Mouse (Mus musculus) induced T-regulatory cell, adult 2 months (primary cell): ENCODE measurements at regions not wholly inside any gene's neighbourhood (a gene's known extent, or its start where the extent isn't known, plus 50 kb on each side); places are given as distances from the start of the nearest gene placed in this dataset.
A peak's percentile ranks its signal among the peaks of the same experiment; 100 is the strongest.

Source experiments
- DNase-seq: peaks from one replicate; pipeline ENCODE4 v3.0.0-alpha.2; 2012; ENCODE audit warnings: low read depth

GRCm38 (mm10) chr9:84178705-84179104 lies 253.8 kb downstream of the Bckdhb start:
- no peak for DNase-seq

DNA sequence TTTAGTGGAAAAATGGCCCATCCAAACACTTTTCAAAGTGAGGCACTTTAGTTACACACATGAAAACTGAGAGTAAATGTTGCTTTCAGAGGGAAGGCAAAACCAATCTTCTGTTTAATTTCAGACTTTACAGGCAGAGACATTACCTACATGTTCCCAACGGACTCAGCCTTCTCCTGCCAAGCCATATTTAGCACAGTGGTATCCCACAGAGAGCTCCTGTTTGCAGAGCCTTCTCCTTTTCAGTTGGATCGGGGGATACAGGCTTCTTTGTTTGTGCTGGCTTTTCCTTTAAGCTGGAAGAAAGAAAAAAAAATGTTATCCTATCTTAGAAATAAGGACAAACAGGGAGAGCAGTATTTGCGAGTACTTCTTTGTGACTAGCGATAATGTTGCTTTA lies 254.3 kb downstream of the Bckdhb start:
- no peak for DNase-seq

DNA sequence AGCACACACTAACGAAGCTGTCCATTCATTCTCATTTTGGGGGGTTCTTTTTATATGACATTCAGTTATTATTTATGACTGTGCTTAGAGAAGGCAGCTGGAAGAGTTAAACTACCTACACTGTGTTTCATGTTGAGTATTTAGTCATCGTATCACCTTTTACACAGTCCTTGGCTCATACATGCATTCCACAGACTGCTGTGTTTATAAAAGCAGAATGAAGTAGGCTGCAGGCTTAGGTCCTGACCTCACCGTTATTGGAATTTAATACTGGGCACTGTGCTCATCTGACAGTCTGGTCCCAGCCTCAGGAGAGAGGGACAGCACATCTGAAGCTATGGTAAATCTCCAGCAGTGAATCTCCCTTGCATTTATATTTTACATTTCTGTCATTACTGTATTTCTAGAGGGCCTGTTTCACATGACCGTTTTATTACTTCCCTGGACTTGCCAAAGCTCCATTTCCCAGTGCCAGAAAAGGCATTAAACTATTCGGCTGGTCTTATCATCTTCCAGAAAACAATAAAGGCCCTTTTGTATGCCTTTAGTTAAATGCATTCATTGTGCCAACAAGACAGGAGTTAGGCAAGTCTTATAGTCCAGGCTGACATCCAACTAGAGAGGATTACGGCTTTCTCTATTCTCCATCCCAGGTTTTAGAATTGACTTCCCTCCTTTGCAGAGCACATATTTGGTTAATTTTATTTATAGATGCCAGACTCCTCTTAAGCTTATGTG lies 258.9 kb downstream of the Bckdhb start:
- DNase-seq: no peak

- no peak for DNase-seq
Observed at GRCm38 (mm10) chr9:84187531-84187930, 262.6 kb downstream of the Bckdhb start.

- no peak for DNase-seq
Observed at GRCm38 (mm10) chr9:84193405-84193804, 268.5 kb downstream of the Bckdhb start.

- DNase-seq: no peak
Observed at GRCm38 (mm10) chr9:84194716-84195115, 269.8 kb downstream of the Bckdhb start.

DNA sequence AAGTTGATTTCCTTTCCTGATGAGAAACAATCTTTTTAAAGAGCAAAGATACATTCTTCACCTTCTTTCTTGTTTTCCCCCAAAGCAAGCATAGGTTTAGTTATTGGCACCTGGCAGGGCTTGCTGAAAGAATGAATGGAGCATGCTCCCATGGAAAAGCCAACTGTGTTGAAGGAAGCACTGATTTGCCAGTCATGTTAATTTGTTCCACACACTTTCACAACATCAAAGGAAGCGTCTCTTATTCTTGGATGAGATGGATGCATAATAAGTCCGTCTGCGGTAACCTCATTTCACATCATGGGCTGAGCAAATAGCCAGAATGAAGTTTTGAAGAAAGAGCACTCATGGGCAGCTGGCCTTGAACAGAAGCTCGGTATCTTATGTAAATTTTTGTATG lies 270.4 kb downstream of the Bckdhb start:
- no peak for DNase-seq

DNA sequence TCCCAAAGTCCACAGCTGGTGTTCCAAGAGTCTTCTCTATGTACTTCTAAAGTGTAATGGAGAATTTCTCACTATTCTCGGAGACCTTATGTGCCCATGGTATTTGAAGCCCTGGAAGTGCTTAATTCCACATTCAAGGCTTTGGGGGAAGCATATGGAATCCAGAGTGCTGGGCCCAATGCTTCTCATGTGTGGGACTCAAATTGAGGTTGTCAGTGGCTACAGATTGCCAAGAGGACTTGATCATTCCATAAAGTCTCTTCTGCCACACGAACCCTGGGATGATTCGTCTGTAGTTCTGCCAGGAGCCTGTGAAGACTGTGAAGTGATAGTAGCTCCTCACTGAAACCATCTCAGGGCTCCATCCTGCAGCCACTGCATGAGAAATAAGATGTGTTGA lies 275.3 kb downstream of the Bckdhb start:
- no peak for DNase-seq

DNA sequence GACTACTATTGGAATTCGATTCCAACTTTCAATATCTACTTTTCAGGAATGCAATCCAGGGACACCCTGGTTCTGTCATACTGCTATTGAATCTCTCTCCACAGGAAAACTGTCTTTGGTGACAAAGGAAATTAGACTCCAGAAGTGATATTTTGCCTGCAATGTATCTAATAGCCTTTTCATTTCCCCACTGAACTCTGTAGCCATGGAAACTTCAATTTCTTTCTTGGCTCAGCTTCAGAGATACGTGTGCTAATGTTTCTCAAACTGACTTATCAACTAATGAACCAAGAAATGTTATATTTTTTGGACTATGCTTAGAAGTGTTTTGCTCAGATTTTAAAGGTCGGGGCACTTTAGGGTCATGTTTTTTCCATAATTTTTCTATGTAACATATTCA lies 279.1 kb downstream of the Bckdhb start:
- DNase-seq: no peak

- DNase-seq: no peak
Observed at GRCm38 (mm10) chr9:84240491-84240975, 315.6 kb downstream of the Bckdhb start.

DNA sequence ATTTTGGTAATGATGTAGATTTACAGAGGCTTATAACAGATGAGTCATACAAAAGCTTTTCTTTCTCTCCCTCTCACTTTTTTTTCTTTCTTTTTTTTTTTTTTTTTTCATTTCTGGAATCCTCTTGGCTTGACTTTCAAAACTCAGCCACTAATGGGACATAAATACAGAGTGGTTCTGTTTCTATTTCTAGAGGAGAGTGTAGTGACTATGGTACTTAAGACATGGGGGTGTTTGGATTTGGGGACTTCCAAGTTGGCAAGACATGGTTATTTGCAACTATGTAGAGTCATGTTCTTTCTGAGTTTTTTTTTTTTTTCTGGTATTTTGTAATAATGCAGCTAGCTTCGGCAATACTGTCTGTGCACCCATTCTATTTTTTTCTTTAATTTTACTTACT lies 324.8 kb downstream of the Bckdhb start:
- no peak for DNase-seq

DNA sequence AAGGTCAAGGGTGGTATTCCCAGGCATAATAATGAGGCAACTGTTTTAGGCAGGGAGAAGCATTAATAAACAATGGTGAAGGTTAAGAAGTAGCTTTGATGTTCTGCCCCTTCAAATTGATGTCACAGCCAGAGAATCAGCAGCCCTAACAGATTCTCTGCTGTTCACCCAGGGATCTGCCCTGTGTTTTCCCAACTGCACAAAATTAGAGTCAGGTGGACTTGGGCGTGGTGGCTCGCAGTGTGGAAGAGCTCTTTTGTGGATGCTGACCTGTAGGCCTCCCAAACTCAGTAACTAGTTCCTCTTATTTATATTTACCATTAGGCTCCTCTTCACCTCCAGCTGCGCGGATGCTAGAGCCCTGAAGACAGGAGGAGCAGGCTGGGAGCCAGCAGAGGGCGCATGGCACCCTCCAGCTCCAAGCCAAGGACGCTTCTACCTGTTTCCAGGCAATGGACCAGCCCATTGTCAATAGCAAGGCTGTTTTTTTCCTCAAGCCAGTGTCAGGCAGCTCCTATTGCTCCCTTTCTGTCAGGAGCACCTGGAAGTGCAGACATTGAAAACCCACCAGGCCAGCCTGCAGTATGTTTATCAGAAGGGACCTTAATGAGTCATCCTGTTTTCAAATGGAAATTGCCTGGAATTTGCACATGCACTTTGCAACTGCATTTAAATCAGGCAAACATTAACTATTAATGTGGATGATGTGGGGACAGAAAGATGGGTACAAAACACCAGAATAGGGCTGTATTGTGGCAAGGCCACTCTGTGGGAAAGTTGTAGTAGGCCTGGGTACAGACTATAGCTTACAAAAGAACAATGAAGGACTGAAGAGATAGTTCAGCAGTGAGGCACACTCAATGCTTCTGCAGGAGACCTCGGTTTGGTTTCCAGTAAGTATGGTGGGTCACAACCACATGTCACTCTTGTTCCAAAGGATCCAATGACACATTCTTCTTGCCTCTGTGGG lies 328.4 kb downstream of the Bckdhb start:
- DNase-seq: peak; percentile 28

DNA sequence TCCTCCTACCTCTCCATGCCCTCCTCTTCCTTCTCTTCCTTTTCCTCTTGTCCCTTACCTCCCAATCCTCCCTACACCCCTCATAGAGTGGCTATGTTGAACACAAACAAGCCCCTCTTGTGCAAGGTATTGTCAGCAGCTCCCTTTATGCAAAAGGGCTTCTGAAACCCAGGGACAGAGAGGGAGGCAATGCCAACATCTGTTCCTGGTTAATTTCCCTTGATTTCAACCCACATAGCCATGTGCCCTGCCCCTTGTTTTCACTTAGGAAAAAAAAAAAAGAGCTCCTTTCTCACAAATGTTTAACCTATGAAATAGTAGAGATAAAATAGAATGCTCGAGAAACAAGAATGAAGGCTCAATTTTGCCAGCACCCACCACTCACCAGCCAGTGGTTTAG lies 333.5 kb downstream of the Bckdhb start:
- no peak for DNase-seq

DNA sequence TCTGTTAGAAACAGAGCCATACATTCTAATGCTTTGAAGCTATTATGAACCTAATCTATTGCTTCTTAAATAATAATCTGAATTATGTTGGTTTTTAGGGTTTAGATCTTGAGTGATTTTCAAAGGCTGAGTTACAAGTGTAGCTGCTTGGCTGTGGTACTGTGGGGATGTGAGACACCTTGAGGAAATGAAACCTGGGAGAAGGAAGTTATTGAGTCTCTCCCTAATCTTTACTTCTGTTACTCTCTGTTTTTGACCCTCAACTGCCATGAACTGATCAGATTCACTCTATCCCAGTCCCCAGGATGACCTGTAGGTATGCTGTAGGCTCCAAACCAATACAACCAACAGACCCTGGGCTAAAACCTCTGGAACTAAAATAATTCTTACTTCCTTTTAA lies 334.8 kb downstream of the Bckdhb start:
- DNase-seq: no peak

GRCm38 (mm10) chr9:84262151-84262550 lies 337.2 kb downstream of the Bckdhb start:
- no peak for DNase-seq

DNA sequence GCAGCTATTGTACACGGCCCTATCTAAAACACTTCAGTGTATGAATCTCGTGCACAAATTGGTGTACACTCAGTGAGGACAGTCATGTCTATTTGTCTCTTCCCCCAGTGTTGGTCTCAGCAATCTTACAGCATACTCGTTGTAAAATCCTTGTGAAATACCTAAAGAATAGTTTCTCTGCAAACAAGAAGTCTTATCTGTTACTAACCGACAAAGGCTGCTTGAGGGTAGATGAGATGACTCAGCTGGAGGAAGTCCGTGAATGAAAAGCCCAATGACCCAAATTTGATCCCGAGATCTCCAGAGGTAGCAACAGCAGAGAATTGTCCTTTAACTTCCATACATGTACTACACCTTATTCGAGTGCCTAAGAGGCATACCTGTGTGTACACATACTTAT lies 342.0 kb downstream of the Bckdhb start:
- DNase-seq: no peak

- no peak for DNase-seq
Observed at GRCm38 (mm10) chr9:84274608-84275007, 349.7 kb downstream of the Bckdhb start.

DNA sequence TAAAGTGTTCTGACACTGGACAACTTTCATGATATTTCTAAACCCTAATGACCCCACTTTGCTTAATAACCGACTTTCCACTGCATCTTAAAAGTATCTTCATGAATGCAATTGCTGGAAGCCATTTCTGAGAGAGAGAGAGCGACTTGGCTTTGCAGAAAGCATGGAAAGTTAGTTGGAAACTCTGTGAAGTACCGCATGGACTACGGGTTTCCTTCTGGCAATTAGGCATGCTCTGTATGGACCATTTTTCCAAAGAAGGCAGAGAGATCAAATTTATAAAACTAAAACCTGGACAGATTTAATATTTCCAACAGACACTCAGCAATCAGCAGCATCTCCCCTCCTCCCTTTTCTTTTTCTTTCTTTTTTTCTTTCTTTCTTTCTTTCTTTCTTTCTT lies 353.4 kb downstream of the Bckdhb start:
- DNase-seq: no peak

GRCm38 (mm10) chr9:84278731-84279130 lies 353.8 kb downstream of the Bckdhb start:
- no peak for DNase-seq

DNA sequence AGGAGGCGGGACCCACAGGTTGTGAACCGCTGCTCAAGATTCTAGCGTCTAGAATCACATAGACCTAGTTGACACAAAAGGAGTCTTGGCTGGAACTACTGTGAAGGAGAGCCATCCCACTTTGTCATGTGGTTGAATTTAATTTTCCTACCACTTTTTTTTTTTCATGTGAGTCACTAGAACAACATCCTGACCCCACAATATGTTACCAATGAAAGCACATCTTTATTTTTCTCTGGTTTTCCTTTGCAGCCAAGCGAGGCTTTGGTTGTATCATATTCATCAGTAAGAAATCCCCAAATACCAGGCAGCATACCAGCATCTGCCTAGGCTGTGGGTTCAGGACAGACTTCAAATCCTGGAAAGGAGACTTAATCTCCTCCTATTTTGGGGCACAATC lies 356.0 kb downstream of the Bckdhb start:
- no peak for DNase-seq

DNA sequence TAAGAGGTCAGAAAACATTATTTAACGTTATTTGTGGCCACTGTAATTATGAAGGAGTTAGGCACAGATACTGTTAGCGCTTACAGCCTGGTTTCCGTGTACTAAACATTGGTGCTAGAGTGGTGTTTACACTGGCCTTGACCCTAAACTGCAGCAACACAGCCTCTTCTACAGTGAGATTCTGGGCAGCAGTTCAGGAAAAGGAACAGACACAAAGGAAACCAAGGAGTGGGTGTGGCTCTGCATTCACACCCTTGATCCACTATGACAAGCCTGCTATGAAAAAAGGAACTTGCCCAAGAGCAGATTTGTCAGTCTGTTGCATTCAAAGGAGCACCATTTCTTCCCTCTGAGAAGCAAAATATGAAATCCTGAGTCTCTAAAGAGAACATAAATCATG lies 356.7 kb downstream of the Bckdhb start:
- DNase-seq: no peak

DNA sequence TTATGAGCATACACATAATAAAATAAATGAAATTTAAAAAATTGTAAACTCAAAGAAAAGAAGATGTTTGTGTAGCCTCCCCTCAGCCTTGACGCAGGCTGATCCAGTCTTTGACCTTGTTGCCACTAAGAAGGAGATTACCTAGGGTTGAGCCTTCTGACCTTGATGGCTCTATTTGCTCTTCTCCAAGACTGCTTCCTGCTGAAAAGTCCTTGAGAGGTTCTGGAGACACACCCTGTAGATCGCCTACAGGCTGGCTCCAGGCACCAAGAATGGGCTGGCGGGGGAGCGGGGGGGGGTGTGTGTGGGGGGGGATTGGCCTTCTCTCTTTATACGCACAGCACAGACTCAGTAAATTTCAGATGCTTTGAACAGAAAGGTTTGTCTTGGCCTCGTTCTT lies 358.4 kb downstream of the Bckdhb start:
- no peak for DNase-seq

GRCm38 (mm10) chr9:84285604-84286003 lies 360.7 kb downstream of the Bckdhb start:
- no peak for DNase-seq
